Mouse (Mus musculus) midbrain, embryonic 12.5 days (tissue): ENCODE data around the gene Tbx4. TPM values are rescaled to one million over a fixed set of nuclear protein-coding genes. Genes with fewer than 3 reads are reported as not detected.

Experiments
- ATAC-seq: fragments of 200-750 bp; cut with Nextera tagmentation; 2 replicates; pipeline ENCODE4 v1.8.0; 2017; ENCODE audit warnings: low read depth, moderate TSS enrichment, moderate library complexity; ENCODE audit not compliant: low FRiP score
- H3K27ac ChIP-seq: fragments of 300-500 bp; sonication (generic); replicated peaks from 2 replicates; pipeline ENCODE4 v1.5.1; 2016; ENCODE audit warnings: mild to moderate bottlenecking
- H3K27me3 ChIP-seq: fragments of 300-500 bp; sonication (generic); 2 replicates; pipeline ENCODE4 v1.6.1; 2016; ENCODE audit warnings: mild to moderate bottlenecking
- H3K36me3 ChIP-seq: fragments of 300-500 bp; sonication (generic); 2 replicates; pipeline ENCODE4 v1.6.1; 2016
- H3K4me1 ChIP-seq: fragments of 300-500 bp; sonication (generic); 2 replicates; pipeline ENCODE4 v1.6.1; 2016
- H3K4me2 ChIP-seq: fragments of 300-500 bp; sonication (generic); replicated peaks from 2 replicates; pipeline ENCODE4 v1.6.1; 2016; ENCODE audit warnings: mild to moderate bottlenecking, moderate library complexity
- H3K4me3 ChIP-seq: fragments of 300-500 bp; sonication (generic); 2 replicates; pipeline ENCODE4 v1.5.1; 2016; ENCODE audit warnings: mild to moderate bottlenecking
- H3K9ac ChIP-seq: fragments of 300-500 bp; sonication (generic); replicated peaks from 2 replicates; pipeline ENCODE4 v1.6.1; 2016; ENCODE audit warnings: mild to moderate bottlenecking, moderate library complexity
- H3K9me3 ChIP-seq: fragments of 300-500 bp; sonication (generic); 2 replicates; pipeline ENCODE4 v1.6.1; 2016; ENCODE audit warnings: mild to moderate bottlenecking
- WGBS: fragments of 180-500 bp; shearing (Covaris S2); methylation state at CpG from one replicate; pipeline ENCODE4 v1.1.7; 2016; 5-methylcytosine and 5-hydroxymethylcytosine counted together
- polyA plus RNA-seq: library from polyadenylated mRNA; unstranded; fragments of >200 nt; fragmentation: Nextera tagmentation; extraction: Ambion mirVana; gene quantifications from 2 replicates; pipeline ENCODE4 v1.2.1, GENCODE M21; 2016

Gene Tbx4
- polyA plus RNA-seq, 1 experiment from 2014 or later: 0.19 TPM

GRCm38 (mm10) chr11:85959837-85960236 lies 73.6 kb downstream of the Tbx4 start:
- no peak overlapping the region for H3K4me3 ChIP-seq
- no peak for ATAC-seq
- H3K27ac ChIP-seq: no peak overlapping the region
- WGBS: 85% methylated on average over 5 of the region's 5 CpGs
- H3K4me2 ChIP-seq: no peak overlapping the region
- H3K4me1 ChIP-seq: no peaks in the 10 kb centered on the region
- H3K27me3 ChIP-seq: no peaks in the 10 kb centered on the region
- H3K36me3 ChIP-seq: no peaks in the 10 kb centered on the region
- no peaks in the 10 kb centered on the region for H3K9me3 ChIP-seq
- no peak overlapping the region for H3K9ac ChIP-seq

DNA sequence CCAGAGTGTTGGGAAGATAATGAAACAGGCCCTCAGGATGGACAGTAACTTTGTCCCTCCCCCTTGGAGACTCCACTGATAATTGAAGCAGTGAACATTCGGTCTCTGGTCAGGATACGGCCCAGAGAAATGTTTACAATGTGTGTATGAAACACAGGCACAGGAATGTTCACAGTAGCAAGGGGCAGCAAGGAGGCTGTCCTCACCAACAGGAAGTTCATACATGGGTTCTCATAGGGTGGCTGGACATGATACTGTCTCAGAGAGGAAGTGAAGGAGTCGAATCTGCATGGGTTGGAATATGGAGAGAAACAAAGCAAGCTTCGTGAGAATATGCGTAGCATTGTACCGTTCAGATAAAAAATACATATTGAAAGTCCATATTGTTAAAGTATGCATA lies 74.1 kb downstream of the Tbx4 start:
- Histone ChIP-seq H3K9me3 (no peaks in the 10 kb centered on the region), H3K4me1 (no peaks in the 10 kb centered on the region), H3K27me3 (no peaks in the 10 kb centered on the region), H3K27ac (no peak overlapping the region), H3K4me3 (no peak overlapping the region), H3K4me2 (no peak overlapping the region), H3K9ac (no peak overlapping the region), H3K36me3 (no peaks in the 10 kb centered on the region)
- no peak for ATAC-seq
- 89% methylated on average over 6 of the region's 6 CpGs for WGBS

GRCm38 (mm10) chr11:85961498-85961897 lies 75.3 kb downstream of the Tbx4 start:
- 79% methylated on average over 9 of the region's 9 CpGs for WGBS
- no peak overlapping the region for H3K27ac ChIP-seq
- no peak overlapping the region for H3K4me2 ChIP-seq
- no peaks in the 10 kb centered on the region for H3K9me3 ChIP-seq
- no peaks in the 10 kb centered on the region for H3K27me3 ChIP-seq
- H3K36me3 ChIP-seq: no peaks in the 10 kb centered on the region
- no peak overlapping the region for H3K9ac ChIP-seq
- ATAC-seq: no peak
- H3K4me3 ChIP-seq: no peak overlapping the region
- H3K4me1 ChIP-seq: no peaks in the 10 kb centered on the region

Other genes with a start within 250 kb of the Tbx4 start
- 0.65 and 0.84 TPM in 2 replicates for gene Tbx2, start 53.9 kb upstream of the Tbx4 start, polyA plus RNA-seq
- not detected in 2 replicates for gene Gm11444, start 36.1 kb upstream of the Tbx4 start, polyA plus RNA-seq